Mouse (Mus musculus): ENCODE data around the gene Mfsd2a. TPM values are rescaled to one million over a fixed set of nuclear protein-coding genes. Genes with fewer than 3 reads are reported as not detected.
A peak's percentile ranks its signal among the peaks of the same experiment; 100 is the strongest.

Gene Mfsd2a
- polyA plus RNA-seq, 1 experiment = 27.6 TPM

DNA sequence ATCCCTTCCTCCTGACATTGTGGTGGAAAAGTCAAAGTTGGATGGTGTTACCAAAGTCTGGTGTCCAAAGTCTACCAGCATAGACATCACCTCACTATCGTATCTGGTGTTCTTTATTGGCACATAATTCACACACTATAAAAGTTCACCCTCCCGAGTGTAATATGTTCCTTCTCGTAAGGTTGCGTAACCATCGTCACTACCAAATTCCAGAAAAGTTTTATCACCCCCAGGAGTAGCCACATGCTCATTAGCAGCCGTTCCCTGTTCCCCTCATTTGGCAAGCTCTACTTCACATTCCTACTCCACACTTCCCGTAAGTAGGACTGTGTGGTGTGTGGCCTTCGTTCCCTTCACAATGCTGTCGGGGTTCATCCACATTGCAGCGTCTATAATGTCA lies 55.6 kb downstream of the Mfsd2a start:
- TF ChIP-seq POLR2A (IDR thresholded peaks at IDR 0.05; ENCODE audit: low read depth, low read length) = no peak
- TF ChIP-seq CTCF (conservative IDR thresholded peaks at IDR 0.05; ENCODE audit: insufficient read depth, insufficient read length, low read depth, low read length) = no peak
- H3K4me1 ChIP-seq (ENCODE audit: control insufficient read depth, insufficient read depth, low read length) = no peaks in the 10 kb centered on the region
- H3K27me3 ChIP-seq (replicated peaks; ENCODE audit: control insufficient read depth, insufficient read depth, low read length) = no peaks in the 10 kb centered on the region
- no peaks in the 10 kb centered on the region for H3K36me3 ChIP-seq (ENCODE audit: control insufficient read depth, insufficient read depth, low read length)
- DNase-seq = no peak
- H3K4me3 ChIP-seq (ENCODE audit: insufficient read depth, low read depth, low read length) = no peak overlapping the region
- WGBS = 67% methylated on average over 10 of the region's 10 CpGs
- H3K27ac ChIP-seq (ENCODE audit: insufficient read depth, low read depth, low read length) = no peak overlapping the region

DNA sequence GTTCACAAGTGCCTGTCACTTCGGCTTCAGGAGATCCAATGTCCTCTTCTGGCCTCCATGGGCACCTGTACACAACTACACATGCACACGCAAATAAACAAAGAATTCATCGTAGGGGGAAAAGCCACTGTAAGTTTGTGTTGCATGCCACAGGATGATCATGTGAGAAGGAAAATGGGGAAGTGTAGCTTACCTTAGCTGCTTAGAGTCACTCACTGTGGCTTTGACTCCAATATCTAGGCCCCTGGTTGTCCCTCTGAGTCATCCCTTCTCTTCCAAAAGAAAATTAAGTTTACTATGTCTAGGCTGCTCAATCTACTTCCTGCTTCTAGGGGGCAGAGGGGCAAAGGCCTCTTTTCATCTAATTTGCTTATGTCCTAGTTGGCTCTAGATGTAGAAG lies 57.3 kb downstream of the Mfsd2a start:
- Histone ChIP-seq H3K27me3 (replicated peaks; ENCODE audit: control insufficient read depth, insufficient read depth, low read length) (no peaks in the 10 kb centered on the region), H3K27ac (ENCODE audit: insufficient read depth, low read depth, low read length) (no peak overlapping the region), H3K4me3 (ENCODE audit: insufficient read depth, low read depth, low read length) (no peak overlapping the region), H3K4me1 (ENCODE audit: control insufficient read depth, insufficient read depth, low read length) (no peaks in the 10 kb centered on the region), H3K36me3 (ENCODE audit: control insufficient read depth, insufficient read depth, low read length) (no peaks in the 10 kb centered on the region)
- DNase-seq = peak; percentile 25
- TF ChIP-seq CTCF (conservative IDR thresholded peaks at IDR 0.05; ENCODE audit: insufficient read depth, insufficient read length, low read depth, low read length) (no peak), POLR2A (IDR thresholded peaks at IDR 0.05; ENCODE audit: low read depth, low read length) (no peak)
- WGBS = 83% methylated on average over 3 of the region's 3 CpGs

DNA sequence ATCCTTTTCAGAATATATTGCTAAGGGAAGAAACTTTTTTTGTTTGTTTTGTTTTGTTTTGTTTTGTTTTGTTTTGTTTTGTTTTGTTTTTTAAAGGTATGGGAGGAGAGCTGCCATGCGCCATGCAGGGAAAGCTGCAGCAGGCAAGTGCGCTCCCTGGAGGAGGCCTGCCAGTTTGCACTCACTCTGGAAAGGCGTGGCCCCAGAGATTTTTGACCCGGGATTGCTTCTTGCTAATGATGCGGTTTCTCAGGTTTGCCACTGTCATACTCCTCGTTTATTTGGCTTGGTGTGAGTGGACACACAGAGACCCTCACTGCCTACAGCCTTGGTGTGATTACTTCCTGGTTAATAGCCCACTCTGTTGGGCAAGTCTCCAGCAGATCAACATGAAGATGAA lies 58.8 kb downstream of the Mfsd2a start:
- 30% methylated on average over 6 of the region's 6 CpGs for WGBS
- no peak for DNase-seq
- TF ChIP-seq POLR2A (IDR thresholded peaks at IDR 0.05; ENCODE audit: low read depth, low read length) = no peak
- peak; percentile 56 for TF ChIP-seq CTCF (conservative IDR thresholded peaks at IDR 0.05; ENCODE audit: insufficient read depth, insufficient read length, low read depth, low read length)

DNA sequence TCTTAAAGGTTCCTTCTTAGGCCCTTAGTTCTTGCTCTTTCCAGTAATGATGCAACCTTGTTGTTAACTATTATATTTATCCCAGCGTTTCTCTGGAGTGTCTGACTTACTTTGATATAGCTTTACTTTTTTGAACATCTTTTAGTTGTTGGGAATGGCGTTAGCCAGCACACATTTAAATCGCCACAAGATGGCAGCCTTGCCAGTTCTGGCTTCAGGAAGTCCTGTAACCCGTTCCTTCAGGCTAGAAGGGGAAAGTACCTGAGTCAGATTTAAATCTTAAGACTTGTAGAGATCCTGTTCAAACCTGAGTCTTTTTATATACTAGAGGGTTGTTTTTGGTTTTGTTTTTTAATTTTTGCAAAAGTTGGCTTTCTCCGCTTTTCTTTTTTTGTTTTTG lies 62.7 kb downstream of the Mfsd2a start:
- Histone ChIP-seq H3K27ac (ENCODE audit: insufficient read depth, low read depth, low read length) (no peak overlapping the region), H3K4me1 (ENCODE audit: control insufficient read depth, insufficient read depth, low read length) (no peaks in the 10 kb centered on the region), H3K27me3 (replicated peaks; ENCODE audit: control insufficient read depth, insufficient read depth, low read length) (no peaks in the 10 kb centered on the region), H3K4me3 (ENCODE audit: insufficient read depth, low read depth, low read length) (no peak overlapping the region), H3K36me3 (ENCODE audit: control insufficient read depth, insufficient read depth, low read length) (no peaks in the 10 kb centered on the region)
- DNase-seq = peak; percentile 79
- WGBS = 16% methylated on average over 5 of the region's 5 CpGs
- TF ChIP-seq CTCF (conservative IDR thresholded peaks at IDR 0.05; ENCODE audit: insufficient read depth, insufficient read length, low read depth, low read length) = peak; percentile 81
- no peak for TF ChIP-seq POLR2A (IDR thresholded peaks at IDR 0.05; ENCODE audit: low read depth, low read length)

More for the DNA sequence above, 58.8 kb downstream of the Mfsd2a start:
- Histone ChIP-seq H3K27ac (ENCODE audit: insufficient read depth, low read depth, low read length) (no peak overlapping the region), H3K4me3 (ENCODE audit: insufficient read depth, low read depth, low read length) (no peak overlapping the region), H3K36me3 (ENCODE audit: control insufficient read depth, insufficient read depth, low read length) (no peaks in the 10 kb centered on the region), H3K4me1 (ENCODE audit: control insufficient read depth, insufficient read depth, low read length) (no peaks in the 10 kb centered on the region), H3K27me3 (replicated peaks; ENCODE audit: control insufficient read depth, insufficient read depth, low read length) (no peaks in the 10 kb centered on the region)

DNA sequence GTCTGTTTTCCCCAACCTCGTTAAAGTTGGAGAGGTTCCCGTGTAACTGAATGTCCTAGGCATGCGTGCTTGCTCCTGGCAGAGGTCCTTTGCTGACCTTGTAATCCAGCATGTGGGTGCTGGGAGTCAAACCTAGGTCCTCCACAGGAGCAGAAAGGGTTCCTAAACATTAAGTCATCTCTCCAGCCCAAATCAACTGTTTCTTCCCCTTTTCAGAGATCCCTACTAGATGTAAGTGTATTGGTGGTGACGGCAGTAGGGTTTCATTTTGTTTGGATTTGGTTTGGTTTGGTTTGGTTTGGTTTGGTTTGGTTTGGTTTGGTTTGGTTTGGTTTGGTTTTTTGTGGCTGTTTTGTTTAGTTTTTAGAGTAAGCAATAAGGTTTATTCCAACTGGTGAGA lies 63.2 kb downstream of the Mfsd2a start:
- Histone ChIP-seq H3K36me3 (ENCODE audit: control insufficient read depth, insufficient read depth, low read length) (no peaks in the 10 kb centered on the region), H3K27ac (ENCODE audit: insufficient read depth, low read depth, low read length) (no peak overlapping the region), H3K4me3 (ENCODE audit: insufficient read depth, low read depth, low read length) (no peak overlapping the region), H3K27me3 (replicated peaks; ENCODE audit: control insufficient read depth, insufficient read depth, low read length) (no peaks in the 10 kb centered on the region), H3K4me1 (ENCODE audit: control insufficient read depth, insufficient read depth, low read length) (no peaks in the 10 kb centered on the region)
- no peak for DNase-seq
- TF ChIP-seq CTCF (conservative IDR thresholded peaks at IDR 0.05; ENCODE audit: insufficient read depth, insufficient read length, low read depth, low read length) (no peak), POLR2A (IDR thresholded peaks at IDR 0.05; ENCODE audit: low read depth, low read length) (no peak)
- 73% methylated on average over 4 of the region's 4 CpGs for WGBS

Other genes starting within 250 kb of the Mfsd2a start
- gene Ppt1, start 124.9 kb downstream of the Mfsd2a start, polyA plus RNA-seq (2012; rRNA removed) = 61.2 and 67.7 TPM in 2 replicates
- 89.3 and 101 TPM in 2 replicates for gene Cap1, start 75.1 kb downstream of the Mfsd2a start, polyA plus RNA-seq (2012; rRNA removed)
- 1.5 and 1.6 TPM in 2 replicates for gene Mycl, start 34.5 kb upstream of the Mfsd2a start, polyA plus RNA-seq (2012; rRNA removed)
- 4.7 and 5.1 TPM in 2 replicates for gene Trit1, start 55.4 kb upstream of the Mfsd2a start, polyA plus RNA-seq (2012; rRNA removed)
- gene Bmp8b, start 144.0 kb upstream of the Mfsd2a start, polyA plus RNA-seq (2012; rRNA removed) = 0.03 and 0.14 TPM in 2 replicates
- 0.11 TPM in 1 of 2 replicates, not detected in the other for gene Oxct2b, start 155.1 kb upstream of the Mfsd2a start, polyA plus RNA-seq (2012; rRNA removed)
- gene Ppie, start 178.8 kb upstream of the Mfsd2a start, polyA plus RNA-seq (2012; rRNA removed) = 14.3 and 17.3 TPM in 2 replicates
- 0.75 and 0.83 TPM in 2 replicates for gene Hpcal4, start 222.0 kb upstream of the Mfsd2a start, polyA plus RNA-seq (2012; rRNA removed)
- gene Nt5c1a, start 240.3 kb upstream of the Mfsd2a start, polyA plus RNA-seq (2012; rRNA removed) = 0.91 and 0.94 TPM in 2 replicates

All from kidney, adult 2 months (tissue).